Mouse (Mus musculus) lung, embryonic 14.5 days (tissue): Measurements from ENCODE around the gene Tapt1. TPM values are rescaled to one million over a fixed set of nuclear protein-coding genes. Genes with fewer than 3 reads are reported as not detected.

Source experiments
- ATAC-seq: fragments of 200-750 bp; cut with Nextera tagmentation; 2 replicates; pipeline ENCODE4 v1.8.0; 2017; ENCODE audit warnings: mild to moderate bottlenecking, moderate TSS enrichment, moderate library complexity; ENCODE audit not compliant: insufficient read depth
- DNase-seq: peaks from one replicate; pipeline ENCODE4 v3.0.0-alpha.2; 2015
- H3K27ac ChIP-seq: fragments of 300-500 bp; sonication (generic); 2 replicates; pipeline ENCODE4 v1.5.1; 2014; ENCODE audit warnings: low read depth, mild to moderate bottlenecking, moderate library complexity
- H3K27me3 ChIP-seq: fragments of 300-500 bp; sonication (generic); 2 replicates; pipeline ENCODE4 v1.6.1; 2014; ENCODE audit warnings: low read length, control low read depth; ENCODE audit not compliant: insufficient read depth
- H3K36me3 ChIP-seq: fragments of 300-500 bp; sonication (generic); 2 replicates; pipeline ENCODE4 v1.6.1; 2014; ENCODE audit warnings: control low read depth; ENCODE audit not compliant: insufficient read depth
- H3K4me1 ChIP-seq: fragments of 300-500 bp; sonication (generic); 2 replicates; pipeline ENCODE4 v1.6.1; 2014; ENCODE audit warnings: antibody characterized with exemption, control low read depth; ENCODE audit not compliant: insufficient read depth
- H3K4me2 ChIP-seq: fragments of 300-500 bp; sonication (generic); 2 replicates; pipeline ENCODE4 v1.6.1; 2014; ENCODE audit warnings: mild to moderate bottlenecking
- H3K4me3 ChIP-seq: fragments of 300-500 bp; sonication (generic); 2 replicates; pipeline ENCODE4 v1.5.1; 2014; ENCODE audit warnings: low read depth, low read length
- H3K9ac ChIP-seq: fragments of 300-500 bp; sonication (generic); 2 replicates; pipeline ENCODE4 v1.6.1; 2014
- H3K9me3 ChIP-seq: fragments of 300-500 bp; sonication (generic); 2 replicates; pipeline ENCODE4 v1.6.1; 2016; ENCODE audit warnings: low read depth, low read length, control low read depth
- CTCF ChIP-seq: IDR thresholded peaks from 2 replicates; pipeline ENCODE4 v1.5.1; 2016; ENCODE audit warnings: antibody characterized with exemption, low read depth
- WGBS: fragments of 180-500 bp; shearing (Covaris S2); extraction: QIAGEN DNeasy Blood & Tissue Kit; methylation state at CpG from one replicate; pipeline ENCODE4 v1.1.7; 2014; 5-methylcytosine and 5-hydroxymethylcytosine counted together
- polyA plus RNA-seq: library from polyadenylated mRNA; unstranded; fragments of >200 nt; fragmentation: Nextera tagmentation; extraction: Ambion mirVana; gene quantifications from 2 replicates; pipeline ENCODE4 v1.2.1, GENCODE M21; 2014

Tapt1 gene
- polyA plus RNA-seq, 1 experiment from 2014 or later = 41.0 TPM

GRCm38 (mm10) chr5:44214025-44214424 lies 12.4 kb downstream of the Tapt1 start:
- ATAC-seq (no peak), DNase-seq (no peak)

GRCm38 (mm10) chr5:44213391-44213790 lies 13.0 kb downstream of the Tapt1 start:
- H3K9me3 ChIP-seq = no peaks in the 10 kb centered on the region
- H3K27me3 ChIP-seq = no peaks in the 10 kb centered on the region
- ATAC-seq (no peak), DNase-seq (no peak)
- no peak overlapping the region for H3K27ac ChIP-seq
- 95% methylated on average over 5 of the region's 5 CpGs for WGBS
- no peak overlapping the region for H3K9ac ChIP-seq
- no peaks in the 10 kb centered on the region for H3K4me1 ChIP-seq
- H3K36me3 ChIP-seq = peaks cover 26% of the 10 kb centered on the region; the same call in 1 of the 2 replicates
- no peak overlapping the region for H3K4me2 ChIP-seq
- no peak overlapping the region for H3K4me3 ChIP-seq
- no peak for TF ChIP-seq CTCF

More at GRCm38 (mm10) chr5:44214025-44214424, 12.4 kb downstream of the Tapt1 start:
- Histone ChIP-seq H3K36me3 (peaks cover 26% of the 10 kb centered on the region; the same call in 1 of the 2 replicates), H3K4me1 (no peaks in the 10 kb centered on the region), H3K4me2 (no peak overlapping the region), H3K4me3 (no peak overlapping the region), H3K9ac (no peak overlapping the region), H3K27me3 (no peaks in the 10 kb centered on the region), H3K27ac (no peak overlapping the region), H3K9me3 (no peaks in the 10 kb centered on the region)
- 60% methylated on average over 2 of the region's 2 CpGs for WGBS
- TF ChIP-seq CTCF = no peak

GRCm38 (mm10) chr5:44211818-44212465 lies 14.5 kb downstream of the Tapt1 start:
- Histone ChIP-seq H3K27ac (no peak overlapping the region), H3K9ac (no peak overlapping the region), H3K4me2 (no peak overlapping the region), H3K9me3 (no peaks in the 10 kb centered on the region), H3K36me3 (peaks cover 19% of the 10 kb centered on the region; the same call in 1 of the 2 replicates), H3K4me3 (no peak overlapping the region), H3K27me3 (no peaks in the 10 kb centered on the region), H3K4me1 (no peaks in the 10 kb centered on the region)
- DNase-seq (no peak), ATAC-seq (no peak)
- no peak for TF ChIP-seq CTCF
- 66% methylated on average over 6 of the region's 6 CpGs for WGBS

- no peak for ATAC-seq
- no peak for DNase-seq
Observed at GRCm38 (mm10) chr5:44207286-44207685, 19.1 kb downstream of the Tapt1 start.

GRCm38 (mm10) chr5:44206651-44207050 lies 19.8 kb downstream of the Tapt1 start:
- no peak for TF ChIP-seq CTCF
- Histone ChIP-seq H3K4me2 (no peak overlapping the region), H3K4me1 (no peaks in the 10 kb centered on the region), H3K36me3 (peaks cover 11% of the 10 kb centered on the region), H3K4me3 (no peak overlapping the region), H3K9me3 (no peaks in the 10 kb centered on the region), H3K27ac (no peak overlapping the region), H3K27me3 (no peaks in the 10 kb centered on the region), H3K9ac (no peak overlapping the region)
- no peak for DNase-seq
- 69% methylated on average over 5 of the region's 5 CpGs for WGBS
- ATAC-seq = no peak

More at GRCm38 (mm10) chr5:44207286-44207685, 19.1 kb downstream of the Tapt1 start:
- Histone ChIP-seq H3K4me2 (no peak overlapping the region), H3K4me3 (no peak overlapping the region), H3K27ac (no peak overlapping the region), H3K9me3 (no peaks in the 10 kb centered on the region), H3K4me1 (no peaks in the 10 kb centered on the region), H3K9ac (no peak overlapping the region), H3K36me3 (peaks cover 13% of the 10 kb centered on the region), H3K27me3 (no peaks in the 10 kb centered on the region)
- TF ChIP-seq CTCF = no peak
- WGBS = 75% methylated on average over 4 of the region's 4 CpGs

- WGBS = 68% methylated on average over 1 of the region's 1 CpGs
- H3K4me3 ChIP-seq = no peak overlapping the region
Observed at GRCm38 (mm10) chr5:44203410-44203809, 23.0 kb downstream of the Tapt1 start.

GRCm38 (mm10) chr5:44201665-44202064 lies 24.8 kb downstream of the Tapt1 start:
- no peak for ATAC-seq
- Histone ChIP-seq H3K27me3 (no peaks in the 10 kb centered on the region), H3K9me3 (no peaks in the 10 kb centered on the region), H3K4me3 (no peak overlapping the region), H3K4me2 (no peak overlapping the region), H3K4me1 (no peaks in the 10 kb centered on the region), H3K36me3 (peaks cover 17% of the 10 kb centered on the region), H3K9ac (no peak overlapping the region), H3K27ac (no peak overlapping the region)
- TF ChIP-seq CTCF = no peak
- peak; percentile 41 for DNase-seq

More at GRCm38 (mm10) chr5:44203410-44203809, 23.0 kb downstream of the Tapt1 start:
- no peaks in the 10 kb centered on the region for H3K27me3 ChIP-seq
- H3K27ac ChIP-seq = no peak overlapping the region
- no peaks in the 10 kb centered on the region for H3K4me1 ChIP-seq
- DNase-seq (no peak), ATAC-seq (no peak)
- H3K9ac ChIP-seq = no peak overlapping the region
- H3K36me3 ChIP-seq = peaks cover 17% of the 10 kb centered on the region
- TF ChIP-seq CTCF = no peak
- no peaks in the 10 kb centered on the region for H3K9me3 ChIP-seq
- no peak overlapping the region for H3K4me2 ChIP-seq

GRCm38 (mm10) chr5:44199109-44199508 lies 27.3 kb downstream of the Tapt1 start:
- WGBS = 87% methylated on average over 4 of the region's 4 CpGs
- Histone ChIP-seq H3K9ac (no peak overlapping the region), H3K4me3 (no peak overlapping the region), H3K27ac (no peak overlapping the region), H3K36me3 (peaks cover 21% of the 10 kb centered on the region), H3K4me2 (no peak overlapping the region), H3K27me3 (no peaks in the 10 kb centered on the region), H3K4me1 (no peaks in the 10 kb centered on the region), H3K9me3 (no peaks in the 10 kb centered on the region)
- DNase-seq (no peak), ATAC-seq (no peak)
- no peak for TF ChIP-seq CTCF
